Comparison of ENCODE assay signal across 8 mouse cellular contexts in genomic region chr6:65671451-65671850, GRCm38 (mm10). TPM values are rescaled to one million over a fixed set of nuclear protein-coding genes. Genes with fewer than 3 reads are reported as not detected.
A peak's percentile ranks its signal among the peaks of the same experiment; 100 is the strongest.
DNase-seq lines count a peak whose midpoint lies in the region; TF ChIP-seq lines count a peak whose summit lies in the region.

Gene Ndnf, plus strand, starts transcription at chr6:65671590.

- no peaks in the 10 kb centered on the region for H3K9me3 ChIP-seq in ES-Bruce4 (replicated peaks; ENCODE audit: control insufficient read depth, insufficient read depth, low read length, poor library complexity, severe bottlenecking)
- H3K9me3 ChIP-seq in hindbrain, embryonic 10.5 days = no peaks in the 10 kb centered on the region

- H3K9ac ChIP-seq in ES-Bruce4 (ENCODE audit: low read depth, poor library complexity, severe bottlenecking) = peak within 1 kb of the TSS; percentile 31; the same call in 1 of the 2 replicates

- DNase-seq in cerebellum, adult 2 months = peak; percentile 49 to 50
- DNase-seq in forelimb bud, embryonic 11.5 days (ENCODE audit: low read depth, low spot score) = peak; percentile 61
- DNase-seq in hindbrain, embryonic 10.5 days (ENCODE audit: low spot score) = peak; percentile 88
- peak; percentile 46 to 67 for DNase-seq in layer of hippocampus, postnatal 10 days (ENCODE audit: low spot score in 2 of 2)
- DNase-seq in lung, postnatal 10 days = peak; percentile 80
- peak; percentile 33 for DNase-seq in ovary, postnatal 10 days (ENCODE audit: low spot score)
- peak; percentile 48 for DNase-seq in thymus, postnatal 14 days

- TF ChIP-seq EP300 in ES-Bruce4 (IDR thresholded peaks at IDR 0.05; ENCODE audit: insufficient read depth, low read depth, low read length) = no peak

- H3K4me3 ChIP-seq in ES-Bruce4 (ENCODE audit: low read depth, low read length) = peak within 1 kb of the TSS; percentile 73
- H3K4me3 ChIP-seq in cerebellum, adult 2 months (replicated peaks; ENCODE audit: insufficient read depth, low read depth, low read length) = peak within 1 kb of the TSS; percentile 52
- H3K4me3 ChIP-seq in hindbrain, embryonic 10.5 days = peak within 1 kb of the TSS; percentile 84

- no peak within 1 kb of the TSS for H3K27ac ChIP-seq in ES-Bruce4 (ENCODE audit: insufficient read depth, low read length)
- no peak within 1 kb of the TSS for H3K27ac ChIP-seq in cerebellum, adult 2 months (ENCODE audit: insufficient read depth, low read length)
- peak within 1 kb of the TSS; percentile 92 for H3K27ac ChIP-seq in hindbrain, embryonic 10.5 days

- H3K4me1 ChIP-seq in ES-Bruce4 (ENCODE audit: control insufficient read depth, insufficient read depth, low read length) = no peaks in the 10 kb centered on the region
- H3K4me1 ChIP-seq in cerebellum, adult 2 months (ENCODE audit: control insufficient read depth, insufficient read depth, low read length) = peaks cover 4% of the 10 kb centered on the region; the same call in 1 of the 2 replicates
- H3K4me1 ChIP-seq in hindbrain, embryonic 10.5 days (replicated peaks) = peaks cover 37% of the 10 kb centered on the region

- no peak for TF ChIP-seq POLR2A in ES-Bruce4 (IDR thresholded peaks at IDR 0.05; ENCODE audit: insufficient read depth, low read length)
- 0 out of 2 replicates have a peak, but pooled peaks have one; percentile 22 for TF ChIP-seq POLR2A in cerebellum, adult 2 months (IDR thresholded peaks at IDR 0.05; ENCODE audit: borderline replicate concordance, insufficient read depth, low read length)

- WGBS in cerebellum, adult 2 months = under 1% methylated on average over 40 of the region's 45 CpGs
- WGBS in hindbrain, embryonic 10.5 days = under 1% methylated on average over 35 of the region's 45 CpGs

- no peaks in the 10 kb centered on the region for H3K36me3 ChIP-seq in ES-Bruce4 (ENCODE audit: control insufficient read depth, insufficient read depth, low read length, poor library complexity, severe bottlenecking)
- no peaks in the 10 kb centered on the region for H3K36me3 ChIP-seq in hindbrain, embryonic 10.5 days

- peaks cover 16% of the 10 kb centered on the region for H3K27me3 ChIP-seq in ES-Bruce4 (ENCODE audit: control insufficient read depth, insufficient read depth, low read length, poor library complexity, severe bottlenecking)
- peaks cover 5% of the 10 kb centered on the region; the same call in 1 of the 2 replicates for H3K27me3 ChIP-seq in cerebellum, adult 2 months (ENCODE audit: control insufficient read depth, insufficient read depth, low read length)
- peaks cover 12% of the 10 kb centered on the region for H3K27me3 ChIP-seq in hindbrain, embryonic 10.5 days (ENCODE audit: insufficient read depth, poor library complexity, severe bottlenecking)

- no peak for TF ChIP-seq CTCF in ES-Bruce4 (IDR thresholded peaks at IDR 0.05; ENCODE audit: low read depth, low read length)
- no peak for TF ChIP-seq CTCF in cerebellum, adult 2 months (IDR thresholded peaks at IDR 0.05; ENCODE audit: borderline replicate concordance, insufficient read depth, low read depth, low read length)

RNA-seq across cellular contexts. Expression of gene Ndnf, which starts in this region (rescaled TPM):
- 0.43 TPM in 1 of 2 replicates, not detected in the other for polyA plus RNA-seq in ES-Bruce4 (2011; ENCODE audit: insufficient read depth, insufficient read length, low read depth, missing spikeins)
- polyA plus RNA-seq in cerebellum, adult 2 months (2012; rRNA removed) = 7.0 and 8.2 TPM in 2 replicates
- 20.0 and 24.7 TPM in 2 replicates for polyA plus RNA-seq in hindbrain, embryonic 10.5 days (2016; fragmentation: Nextera tagmentation; extraction: Ambion mirVana)
- total RNA-seq in layer of hippocampus, postnatal 10 days (2021) = 10 to 100 TPM; 29.8 to 36.6 TPM

Comparison
In these comparisons a context has a peak if more than half of its experiments do, and no peak if none do; other contexts are left out.
1. DNase-seq: peak in every context shown above with its lines; median percentile 88 in hindbrain, embryonic 10.5 days; 80 in lung, postnatal 10 days; 61 in forelimb bud, embryonic 11.5 days; 56 in layer of hippocampus, postnatal 10 days; 50 in cerebellum, adult 2 months; 48 in thymus, postnatal 14 days; 33 in ovary, postnatal 10 days.